Mouse (Mus musculus) ES-E14 (cell line): ENCODE results near the gene Pin1rt1. TPM values are rescaled to one million over a fixed set of nuclear protein-coding genes. Genes with fewer than 3 reads are reported as not detected.
A peak's percentile ranks its signal among the peaks of the same experiment; 100 is the strongest.

ENCODE experiments used
- DNase-seq: peaks from one replicate; pipeline ENCODE4 v3.0.0-alpha.2; 2013; ENCODE audit warnings: low read depth, low spot score
- H3K27ac ChIP-seq: 2 replicates; pipeline ENCODE4 v1.5.1; 2012; ENCODE audit warnings: low read depth, mild to moderate bottlenecking, low read length, moderate library complexity, mixed read lengths; ENCODE audit not compliant: poor library complexity, insufficient read depth, severe bottlenecking
- H3K36me3 ChIP-seq: 2 replicates; pipeline ENCODE4 v1.6.1; 2012; ENCODE audit warnings: mild to moderate bottlenecking, low read length, moderate library complexity, mixed read lengths; ENCODE audit not compliant: control insufficient read depth, poor library complexity, insufficient read depth, severe bottlenecking
- H3K4me1 ChIP-seq, 2 experiments: fragments of 150-350 bp in 1 of 2; sonication (generic) in 1 of 2; 2 replicates each; pipeline ENCODE4 v1.6.1; 2012; ENCODE audit warnings: low read length in 2 of 2, mild to moderate bottlenecking in 1 of 2, mixed read lengths in 1 of 2; ENCODE audit not compliant: control insufficient read depth in 2 of 2, insufficient read depth in 2 of 2, poor library complexity in 1 of 2
- H3K4me3 ChIP-seq, 2 experiments: fragments of 150-350 bp in 1 of 2; sonication (generic) in 1 of 2; 2 replicates each; pipeline ENCODE4 v1.5.1; 2012; ENCODE audit warnings: low read length in 2 of 2, low read depth in 1 of 2, mild to moderate bottlenecking in 1 of 2, mixed read lengths in 1 of 2; ENCODE audit not compliant: insufficient read depth in 1 of 2, poor library complexity in 1 of 2, severe bottlenecking in 1 of 2
- H3K9ac ChIP-seq: 2 replicates; pipeline ENCODE4 v1.6.1; 2012; ENCODE audit warnings: low read depth, mild to moderate bottlenecking, low read length, mixed read lengths; ENCODE audit not compliant: poor library complexity, insufficient read depth, severe bottlenecking
- H3K9me3 ChIP-seq: fragments of 150-350 bp; sonication (generic); 2 replicates; pipeline ENCODE4 v1.6.1; 2012; ENCODE audit warnings: low read depth, mild to moderate bottlenecking, low read length; ENCODE audit not compliant: control insufficient read depth, insufficient read depth
- CHD2 ChIP-seq: IDR thresholded peaks from 2 replicates; pipeline ENCODE4 v1.6.1; 2014; ENCODE audit warnings: mild to moderate bottlenecking, low read depth, low read length, inconsistent platforms
- HCFC1 ChIP-seq: IDR thresholded peaks from 2 replicates; pipeline ENCODE4 v1.6.1; 2012; ENCODE audit warnings: low read length, inconsistent platforms, borderline replicate concordance; ENCODE audit not compliant: insufficient read depth
- MAFK ChIP-seq: IDR thresholded peaks from 2 replicates; pipeline ENCODE4 v1.6.1; 2014; ENCODE audit warnings: mild to moderate bottlenecking, low read depth, low read length, inconsistent platforms; ENCODE audit not compliant: insufficient read depth
- ZC3H11A ChIP-seq: IDR thresholded peaks from 2 replicates; pipeline ENCODE4 v1.6.1; 2012; ENCODE audit warnings: low read depth, mild to moderate bottlenecking, inconsistent platforms, low read length, borderline replicate concordance
- ZNF384 ChIP-seq: IDR thresholded peaks from 2 replicates; pipeline ENCODE4 v1.6.1; 2012; ENCODE audit warnings: low read depth, low read length, inconsistent platforms
- in situ Hi-C, 2 experiments: fragments of 600-800 bp; cut with MboI; formaldehyde crosslinking; loops; one replicate each; pipeline ENCODE4 v1.15.1; 2025; ENCODE audit warnings: low sequenced_read_pairs in 2 of 2, inconsistent platforms in 1 of 2; ENCODE audit not compliant: unreplicated experiment in 2 of 2
- total RNA-seq: library from RNA; depleted of rRNA; stranded (reverse); fragments of 300-350 nt; gene quantifications from 2 replicates; pipeline ENCODE4 v1.2.3, GENCODE M21; 2012

The Pin1rt1 gene
- total RNA-seq, 1 experiment, result not detected

DNA sequence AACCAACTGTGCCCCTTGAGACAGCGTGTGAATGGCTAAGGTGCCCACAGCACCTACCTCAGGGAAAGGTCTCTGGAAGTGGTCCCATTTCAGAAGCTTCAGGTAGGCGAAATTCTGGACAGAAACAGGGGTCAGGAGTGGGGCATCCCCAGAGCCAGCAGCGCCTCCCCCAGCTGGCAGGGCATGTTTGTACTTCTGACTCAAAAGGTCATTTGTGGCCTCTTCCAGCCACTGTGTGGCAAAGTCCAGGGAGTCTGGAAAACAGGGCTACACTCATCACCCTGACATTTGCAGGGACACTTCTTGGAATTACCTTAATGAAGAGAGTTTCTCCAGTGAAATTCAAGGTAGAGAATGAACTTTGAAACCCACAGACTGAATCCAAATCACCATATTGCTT is 27.9 kb downstream of the Pin1rt1 start:
- no peaks in the 10 kb centered on the region for H3K36me3 ChIP-seq
- TF ChIP-seq HCFC1 (no peak), ZC3H11A (no peak), CHD2 (no peak), MAFK (no peak), ZNF384 (no peak)
- no peak overlapping the region for H3K4me3 ChIP-seq
- no peak overlapping the region for H3K9ac ChIP-seq
- no peaks in the 10 kb centered on the region for H3K9me3 ChIP-seq
- H3K4me1 ChIP-seq, result no peaks in the 10 kb centered on the region; a peak in 1 of 4 replicates
- in situ Hi-C loops, result no loop called here
- DNase-seq, result no peak
- H3K27ac ChIP-seq, result no peak overlapping the region

DNA sequence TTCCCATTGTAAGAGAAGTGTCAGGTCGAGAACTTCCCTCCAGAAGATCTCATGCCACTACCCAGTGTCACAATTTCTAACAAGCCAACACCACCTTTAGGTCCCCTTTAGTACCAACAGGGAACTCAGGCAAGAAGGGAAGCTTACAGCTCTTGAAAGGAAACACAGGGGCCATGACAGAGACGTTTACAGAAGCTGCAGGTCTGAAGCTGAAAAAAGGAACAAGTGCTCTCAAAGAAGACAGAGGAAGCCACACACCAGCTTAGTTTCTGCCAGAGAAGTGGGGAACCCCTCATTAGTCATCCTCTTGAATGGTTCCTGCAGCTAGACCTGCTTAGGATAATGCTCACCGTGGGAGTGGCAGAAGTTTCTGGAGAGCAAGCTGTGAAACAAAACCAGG is 28.9 kb downstream of the Pin1rt1 start:
- no peaks in the 10 kb centered on the region; a peak in 1 of 4 replicates for H3K4me1 ChIP-seq
- H3K9ac ChIP-seq, result no peak overlapping the region
- no peak for TF ChIP-seq HCFC1
- TF ChIP-seq ZNF384, result no peak
- TF ChIP-seq ZC3H11A, result no peak
- no peak for TF ChIP-seq MAFK
- no peak for TF ChIP-seq CHD2
- no peak overlapping the region for H3K4me3 ChIP-seq
- in situ Hi-C loops, result no loop called here
- H3K27ac ChIP-seq, result no peak overlapping the region
- no peaks in the 10 kb centered on the region for H3K9me3 ChIP-seq
- H3K36me3 ChIP-seq, result no peaks in the 10 kb centered on the region
- no peak for DNase-seq

- no peaks in the 10 kb centered on the region for H3K36me3 ChIP-seq
- no peak for TF ChIP-seq ZNF384
- no peak for TF ChIP-seq CHD2
- no peak for TF ChIP-seq MAFK
- TF ChIP-seq ZC3H11A, result peak; percentile 81
- no peak for TF ChIP-seq HCFC1
These were observed 30.8 kb downstream of the Pin1rt1 start for GRCm38 (mm10) chr2:104685418-104685817.

GRCm38 (mm10) chr2:104684771-104685170 is 31.4 kb downstream of the Pin1rt1 start:
- no peak for DNase-seq
- Histone ChIP-seq H3K36me3 (no peaks in the 10 kb centered on the region), H3K4me1 (peaks cover 0 to 2% of the 10 kb centered on the region in 2 experiments; a peak in 1 of 4 replicates), H3K4me3 (no peak overlapping the region), H3K9ac (no peak overlapping the region), H3K27ac (no peak overlapping the region), H3K9me3 (no peaks in the 10 kb centered on the region)
- TF ChIP-seq MAFK (no peak), HCFC1 (no peak), CHD2 (no peak), ZC3H11A (no peak), ZNF384 (no peak)
- in situ Hi-C loops, result no loop called here

More at GRCm38 (mm10) chr2:104685418-104685817, 30.8 kb downstream of the Pin1rt1 start:
- H3K9ac ChIP-seq, result no peak overlapping the region
- H3K4me1 ChIP-seq, result peaks cover 0 to 2% of the 10 kb centered on the region in 2 experiments; a peak in 1 of 4 replicates
- in situ Hi-C loops, result no loop called here
- DNase-seq, result peak; percentile 83
- no peaks in the 10 kb centered on the region for H3K9me3 ChIP-seq
- no peak overlapping the region for H3K4me3 ChIP-seq
- no peak overlapping the region for H3K27ac ChIP-seq

DNA sequence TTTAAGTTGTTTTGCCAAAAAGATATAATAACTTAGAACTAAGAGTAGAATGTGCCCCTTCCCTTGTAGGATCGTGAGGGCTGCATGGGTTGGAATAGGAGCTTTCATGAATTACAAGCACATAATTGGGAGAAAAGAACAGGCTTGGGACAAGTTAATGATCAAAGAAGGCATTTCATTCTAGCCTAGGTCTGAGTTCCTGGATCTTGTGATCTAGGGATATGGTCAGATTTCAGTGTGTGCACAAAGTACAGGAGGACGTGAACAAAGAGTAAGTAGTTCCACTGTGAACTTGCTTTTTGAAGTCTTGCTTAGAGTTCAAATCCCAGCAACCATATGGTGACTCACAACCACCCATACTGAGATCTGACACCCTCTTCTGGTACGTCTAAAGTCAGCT is 38.9 kb downstream of the Pin1rt1 start:
- Histone ChIP-seq H3K36me3 (no peaks in the 10 kb centered on the region), H3K4me1 (peaks cover 0 to 2% of the 10 kb centered on the region in 2 experiments; a peak in 1 of 4 replicates), H3K4me3 (no peak overlapping the region), H3K9me3 (no peaks in the 10 kb centered on the region), H3K9ac (no peak overlapping the region), H3K27ac (no peak overlapping the region)
- TF ChIP-seq HCFC1 (no peak), ZC3H11A (no peak), MAFK (no peak), ZNF384 (no peak), CHD2 (no peak)
- in situ Hi-C loops, result no loop called here
- DNase-seq, result no peak
